Mouse (Mus musculus): Measurements from ENCODE around the gene Tead1. TPM values are rescaled to one million over a fixed set of nuclear protein-coding genes. Genes with fewer than 3 reads are reported as not detected.

The Tead1 gene
- polyA plus RNA-seq, 2 experiments = 23.2 to 38.2 TPM

DNA sequence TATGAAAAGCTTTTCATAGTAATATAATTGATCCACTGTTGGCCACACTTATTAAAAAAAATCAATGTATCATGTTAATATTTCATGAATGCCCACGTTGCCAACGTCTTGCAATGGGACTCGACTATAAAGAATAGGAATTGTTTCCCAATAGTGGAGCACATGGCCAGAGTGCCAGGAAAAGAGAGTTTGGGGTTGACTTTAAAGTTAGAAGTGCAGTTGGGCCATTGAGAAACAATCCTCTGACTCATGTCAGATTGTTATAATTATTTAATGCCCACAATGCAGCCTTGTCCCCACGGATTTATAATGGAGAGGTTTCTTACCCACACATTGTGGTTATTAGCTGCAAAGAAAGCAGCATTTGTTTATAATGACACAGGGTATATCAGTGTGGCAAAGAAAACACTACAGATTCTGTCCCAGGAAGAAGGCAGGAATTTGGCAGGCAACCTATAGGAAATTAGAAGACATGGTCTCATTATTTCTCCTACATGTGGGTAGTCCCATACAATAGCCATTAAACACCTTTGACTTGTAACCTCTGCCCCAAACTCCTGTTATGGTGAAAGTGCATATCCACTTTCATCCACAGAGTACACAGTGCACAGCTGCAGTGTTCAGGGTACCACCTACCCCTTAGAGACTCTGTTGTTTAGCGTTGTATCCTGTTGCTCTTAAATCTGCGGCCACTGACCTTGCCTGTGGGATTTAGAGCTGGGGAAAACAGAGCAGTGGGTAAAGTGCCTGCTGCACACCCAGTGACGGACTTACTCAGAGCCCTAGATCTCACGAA, 118.6 kb downstream of the Tead1 start:
- H3K27ac ChIP-seq (replicated peaks; ENCODE audit: low read depth, low read length) = no peak overlapping the region
- 62% methylated on average over 8 of the region's 8 CpGs for WGBS
- H3K4me1 ChIP-seq (ENCODE audit: control insufficient read depth, insufficient read depth, low read length) = peaks cover 34% of the 10 kb centered on the region
- no peaks in the 10 kb centered on the region for H3K9me3 ChIP-seq (ENCODE audit: control insufficient read depth, low read length)
- H3K9ac ChIP-seq (ENCODE audit: low read depth, low read length, severe bottlenecking) = no peak overlapping the region
- DNase-seq (ENCODE audit: low spot score) = no peak
- no peak overlapping the region for H3K4me3 ChIP-seq (replicated peaks; ENCODE audit: low read length)
- ATAC-seq (ENCODE audit: low FRiP score, low read depth) = no peak
- H3K36me3 ChIP-seq (ENCODE audit: control insufficient read depth, insufficient read depth, low read length) = no peaks in the 10 kb centered on the region
- no peaks in the 10 kb centered on the region for H3K27me3 ChIP-seq (ENCODE audit: control insufficient read depth, insufficient read depth, low read length)
- TF ChIP-seq POLR2A (IDR thresholded peaks at IDR 0.05; ENCODE audit: borderline replicate concordance, extremely low read depth, insufficient read depth, insufficient read length) = no peak
- H3K4me2 ChIP-seq (replicated peaks; ENCODE audit: low read depth, low read length, severe bottlenecking) = no peak overlapping the region

DNA sequence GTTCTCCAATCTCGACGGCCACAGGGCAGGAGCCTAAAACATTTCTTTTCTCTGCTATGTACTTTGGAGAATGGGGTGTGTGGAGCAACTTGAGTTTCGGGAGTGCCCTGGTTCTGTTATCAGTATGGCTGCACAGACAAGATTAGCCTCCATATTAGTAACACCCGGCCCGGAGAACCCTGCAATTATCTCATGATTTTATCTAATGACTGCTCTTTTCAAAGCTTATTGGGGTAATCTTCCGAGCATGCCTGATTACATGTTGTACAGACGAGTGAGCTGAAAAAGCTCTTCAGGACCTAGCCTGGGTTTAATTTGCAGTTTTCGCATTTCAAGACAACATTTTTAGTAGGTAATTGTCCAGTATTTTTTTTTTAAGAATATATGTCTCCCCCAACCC, 122.6 kb downstream of the Tead1 start:
- peaks cover 36% of the 10 kb centered on the region for H3K4me1 ChIP-seq (ENCODE audit: control insufficient read depth, insufficient read depth, low read length)
- no peak overlapping the region for H3K4me2 ChIP-seq (replicated peaks; ENCODE audit: low read depth, low read length, severe bottlenecking)
- H3K27me3 ChIP-seq (ENCODE audit: control insufficient read depth, insufficient read depth, low read length) = no peaks in the 10 kb centered on the region
- H3K9me3 ChIP-seq (ENCODE audit: control insufficient read depth, low read length) = no peaks in the 10 kb centered on the region
- WGBS = 57% methylated on average over 8 of the region's 8 CpGs
- no peak overlapping the region for H3K27ac ChIP-seq (replicated peaks; ENCODE audit: low read depth, low read length)
- no peak for TF ChIP-seq POLR2A (IDR thresholded peaks at IDR 0.05; ENCODE audit: borderline replicate concordance, extremely low read depth, insufficient read depth, insufficient read length)
- H3K4me3 ChIP-seq (replicated peaks; ENCODE audit: low read length) = no peak overlapping the region
- no peak overlapping the region for H3K9ac ChIP-seq (ENCODE audit: low read depth, low read length, severe bottlenecking)
- H3K36me3 ChIP-seq (ENCODE audit: control insufficient read depth, insufficient read depth, low read length) = no peaks in the 10 kb centered on the region
- no peak for ATAC-seq (ENCODE audit: low FRiP score, low read depth)
- DNase-seq (ENCODE audit: low spot score) = no peak

DNA sequence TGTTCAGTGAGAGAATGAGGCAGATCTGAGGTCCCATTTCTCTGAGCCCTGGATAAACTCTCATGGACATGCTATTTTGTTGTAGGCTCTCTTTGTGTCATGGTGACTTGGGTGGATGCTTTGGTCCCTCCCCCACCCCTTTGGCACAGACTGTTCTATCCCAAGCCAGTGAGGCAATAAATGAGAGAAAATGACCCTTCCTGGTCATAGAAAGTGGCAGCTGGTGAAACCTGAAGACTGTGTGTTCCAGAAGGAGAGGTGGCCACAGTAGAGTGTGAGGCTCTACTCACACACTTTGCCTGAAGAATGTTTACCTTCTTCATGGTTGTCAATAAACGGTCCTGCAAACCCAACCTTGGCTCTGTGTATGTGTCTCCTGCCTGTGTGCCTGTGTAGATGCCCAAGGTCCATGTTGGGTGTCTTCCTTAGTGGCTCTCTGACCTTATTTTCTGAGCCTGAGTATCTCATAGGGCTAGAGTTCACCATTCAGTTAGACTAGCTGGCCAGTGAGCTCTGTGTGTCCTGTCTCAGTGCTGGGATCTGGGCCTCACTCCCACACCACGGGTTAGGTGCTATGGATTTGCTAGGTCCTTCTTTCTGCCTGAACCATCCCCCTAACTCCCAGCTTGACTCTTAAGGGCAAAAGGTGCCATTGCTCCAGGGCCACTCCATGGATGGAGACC, 127.7 kb downstream of the Tead1 start:
- Histone ChIP-seq H3K36me3 (ENCODE audit: control insufficient read depth, insufficient read depth, low read length) (no peaks in the 10 kb centered on the region), H3K4me1 (ENCODE audit: control insufficient read depth, insufficient read depth, low read length) (peaks cover 51% of the 10 kb centered on the region), H3K9me3 (ENCODE audit: control insufficient read depth, low read length) (no peaks in the 10 kb centered on the region), H3K4me3 (replicated peaks; ENCODE audit: low read length) (peak overlapping the region; percentile 25), H3K4me2 (replicated peaks; ENCODE audit: low read depth, low read length, severe bottlenecking) (peak overlapping the region; percentile 47), H3K27me3 (ENCODE audit: control insufficient read depth, insufficient read depth, low read length) (no peaks in the 10 kb centered on the region), H3K9ac (ENCODE audit: low read depth, low read length, severe bottlenecking) (no peak overlapping the region), H3K27ac (replicated peaks; ENCODE audit: low read depth, low read length) (peak overlapping the region; percentile 79)
- no peak for DNase-seq (ENCODE audit: low spot score)
- ATAC-seq (ENCODE audit: low FRiP score, low read depth) = peak; percentile 20; the same call in 1 of the 2 replicates
- WGBS = 26% methylated on average over 2 of the region's 2 CpGs
- no peak for TF ChIP-seq POLR2A (IDR thresholded peaks at IDR 0.05; ENCODE audit: borderline replicate concordance, extremely low read depth, insufficient read depth, insufficient read length)

DNA sequence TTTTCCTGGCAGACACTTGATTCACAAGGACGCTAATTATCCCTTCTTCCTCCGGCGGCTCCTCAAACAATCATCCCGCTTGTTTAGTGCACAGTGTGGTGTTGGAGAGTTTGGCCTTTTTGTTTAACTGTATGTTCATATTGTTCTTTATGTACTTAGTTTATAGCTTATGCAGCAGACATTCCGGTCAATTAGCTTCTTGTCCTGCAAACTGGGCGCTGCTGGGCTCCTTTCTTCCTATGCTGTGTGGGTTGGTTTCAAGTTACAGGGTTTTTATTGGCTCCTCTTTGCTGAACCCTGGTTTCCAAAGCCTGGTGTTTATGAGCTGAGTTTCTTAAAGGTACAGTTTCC, 128.3 kb downstream of the Tead1 start:
- Histone ChIP-seq H3K9me3 (ENCODE audit: control insufficient read depth, low read length) (no peaks in the 10 kb centered on the region), H3K36me3 (ENCODE audit: control insufficient read depth, insufficient read depth, low read length) (no peaks in the 10 kb centered on the region), H3K4me1 (ENCODE audit: control insufficient read depth, insufficient read depth, low read length) (peaks cover 45% of the 10 kb centered on the region), H3K27me3 (ENCODE audit: control insufficient read depth, insufficient read depth, low read length) (no peaks in the 10 kb centered on the region), H3K9ac (ENCODE audit: low read depth, low read length, severe bottlenecking) (no peak overlapping the region), H3K27ac (replicated peaks; ENCODE audit: low read depth, low read length) (peak overlapping the region; percentile 79), H3K4me2 (replicated peaks; ENCODE audit: low read depth, low read length, severe bottlenecking) (peak overlapping the region; percentile 47), H3K4me3 (replicated peaks; ENCODE audit: low read length) (peak overlapping the region; percentile 25)
- DNase-seq (ENCODE audit: low spot score) = peak; percentile 78
- peak; percentile 86 for ATAC-seq (ENCODE audit: low FRiP score, low read depth)
- WGBS = under 1% methylated on average over 6 of the region's 6 CpGs
- TF ChIP-seq POLR2A (IDR thresholded peaks at IDR 0.05; ENCODE audit: borderline replicate concordance, extremely low read depth, insufficient read depth, insufficient read length) = no peak

DNA sequence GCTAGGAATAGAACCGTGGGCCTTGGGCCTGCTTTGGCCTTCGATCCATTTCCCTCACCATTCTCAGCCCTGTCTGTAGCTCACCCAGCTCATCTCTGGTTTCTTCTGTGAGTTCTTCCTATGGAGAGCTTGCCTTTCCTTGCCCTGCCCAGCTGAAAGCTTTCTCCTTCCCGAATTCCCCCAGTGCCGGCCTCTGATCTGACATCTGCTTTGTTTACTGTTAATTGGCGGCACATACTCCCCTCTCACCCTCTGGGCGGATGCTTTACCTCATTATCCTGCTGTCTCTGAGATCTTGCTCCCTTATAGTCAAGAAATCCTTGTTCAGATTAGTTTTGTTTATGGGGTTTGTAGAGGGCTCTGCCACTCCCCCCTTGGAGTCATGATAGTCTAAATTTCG, 131.6 kb downstream of the Tead1 start:
- H3K4me1 ChIP-seq (ENCODE audit: control insufficient read depth, insufficient read depth, low read length) = peaks cover 37% of the 10 kb centered on the region
- no peak overlapping the region for H3K9ac ChIP-seq (ENCODE audit: low read depth, low read length, severe bottlenecking)
- H3K27ac ChIP-seq (replicated peaks; ENCODE audit: low read depth, low read length) = no peak overlapping the region
- WGBS = 35% methylated on average over 7 of the region's 7 CpGs
- TF ChIP-seq POLR2A (IDR thresholded peaks at IDR 0.05; ENCODE audit: borderline replicate concordance, extremely low read depth, insufficient read depth, insufficient read length) = no peak
- no peak overlapping the region for H3K4me2 ChIP-seq (replicated peaks; ENCODE audit: low read depth, low read length, severe bottlenecking)
- H3K27me3 ChIP-seq (ENCODE audit: control insufficient read depth, insufficient read depth, low read length) = no peaks in the 10 kb centered on the region
- H3K4me3 ChIP-seq (replicated peaks; ENCODE audit: low read length) = no peak overlapping the region
- ATAC-seq (ENCODE audit: low FRiP score, low read depth) (no peak), DNase-seq (ENCODE audit: low spot score) (no peak)
- H3K36me3 ChIP-seq (ENCODE audit: control insufficient read depth, insufficient read depth, low read length) = no peaks in the 10 kb centered on the region
- H3K9me3 ChIP-seq (ENCODE audit: control insufficient read depth, low read length) = no peaks in the 10 kb centered on the region

Measured in limb, embryonic 14.5 days (tissue).